Mouse (Mus musculus): ENCODE data around the gene Dhrs7. TPM values are rescaled to one million over a fixed set of nuclear protein-coding genes. Genes with fewer than 3 reads are reported as not detected.

The Dhrs7 gene
- polyA plus RNA-seq, 1 experiment from 2014 or later = 11.6 TPM

DNA sequence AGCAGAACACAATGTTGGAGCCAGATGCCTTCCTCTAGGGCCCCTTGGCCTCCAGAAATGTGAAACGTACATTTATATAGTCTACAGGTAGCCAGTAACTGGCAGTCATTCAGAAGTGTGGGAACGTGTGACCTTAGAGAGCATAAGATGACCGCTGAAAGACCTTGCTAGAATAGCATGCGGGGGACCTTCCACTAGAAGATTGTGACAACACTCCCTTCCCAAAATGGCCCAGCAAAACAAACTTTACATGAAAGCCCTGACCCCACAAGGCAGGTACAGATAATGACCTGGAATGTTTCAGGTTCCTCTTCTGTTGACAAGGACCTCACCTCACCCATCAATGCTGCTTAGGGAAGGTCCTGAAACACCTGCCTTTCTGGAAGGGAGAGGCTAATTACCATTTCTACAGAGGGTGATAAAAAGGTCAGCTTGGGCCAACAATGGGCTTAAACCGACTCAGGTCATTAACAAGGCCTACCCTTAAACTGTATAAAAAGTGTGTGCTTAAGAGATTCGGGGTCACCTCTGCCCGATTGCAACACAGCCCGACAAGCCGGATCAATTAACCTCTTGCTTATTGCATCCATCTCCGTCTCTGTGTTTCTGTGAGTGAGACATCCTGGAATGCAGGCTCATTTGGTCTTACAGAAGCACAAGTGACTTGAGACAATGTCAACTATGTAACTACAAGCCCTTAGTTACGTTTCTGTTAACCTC, 14.9 kb downstream of the Dhrs7 start, which contains the start of gene Gm4756:
Gene Gm4756 (minus strand): TSS at position 51 of the 720 bp plus-strand sequence.
- no peaks in the 10 kb centered on the region for H3K36me3 ChIP-seq
- no peak within 1 kb of the TSS for H3K9ac ChIP-seq
- 0 out of 2 replicates have a peak, but pooled peaks cover under 1% of the 10 kb centered on the region for H3K9me3 ChIP-seq
- H3K4me1 ChIP-seq (replicated peaks) = no peaks in the 10 kb centered on the region
- H3K4me2 ChIP-seq = no peak within 1 kb of the TSS
- ATAC-seq (ENCODE audit: low FRiP score) = no peak
- H3K27me3 ChIP-seq = no peaks in the 10 kb centered on the region
- 83% methylated on average over 11 of the region's 11 CpGs for WGBS
- H3K27ac ChIP-seq = no peak within 1 kb of the TSS
- H3K4me3 ChIP-seq = no peak within 1 kb of the TSS

- 93% methylated on average over 14 of the region's 14 CpGs for WGBS
- H3K4me3 ChIP-seq = no peak overlapping the region
- 0 out of 2 replicates have a peak, but pooled peaks cover 6% of the 10 kb centered on the region for H3K9me3 ChIP-seq
- ATAC-seq (ENCODE audit: low FRiP score) = no peak
- H3K27ac ChIP-seq = no peak overlapping the region
- no peak overlapping the region for H3K4me2 ChIP-seq
- no peaks in the 10 kb centered on the region for H3K36me3 ChIP-seq
- H3K9ac ChIP-seq = no peak overlapping the region
- H3K4me1 ChIP-seq (replicated peaks) = no peaks in the 10 kb centered on the region
- no peaks in the 10 kb centered on the region for H3K27me3 ChIP-seq
Observed at GRCm38 (mm10) chr12:72648921-72649320, 15.8 kb downstream of the Dhrs7 start.

DNA sequence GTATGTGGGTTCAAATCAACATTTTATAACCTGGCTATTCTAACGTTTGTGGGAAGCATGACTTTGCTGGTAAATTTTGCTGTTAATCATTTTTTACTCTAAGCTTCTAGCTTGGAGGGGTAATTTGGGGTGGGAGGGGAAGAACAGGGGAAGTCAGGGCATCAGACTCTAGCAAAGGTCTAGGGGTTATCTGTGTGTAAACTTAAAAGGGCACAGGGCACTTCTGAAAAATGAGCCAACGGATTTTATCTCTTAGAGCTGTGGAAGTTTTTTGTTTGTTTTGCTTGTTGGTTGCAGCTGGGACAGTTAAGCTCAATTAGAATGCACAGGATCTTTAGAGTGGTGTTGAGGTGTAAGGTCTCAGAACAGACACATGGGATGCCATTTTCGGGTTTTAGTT, 26.7 kb downstream of the Dhrs7 start:
- 83% methylated on average over 3 of the region's 3 CpGs for WGBS
- H3K4me2 ChIP-seq = no peak overlapping the region

DNA sequence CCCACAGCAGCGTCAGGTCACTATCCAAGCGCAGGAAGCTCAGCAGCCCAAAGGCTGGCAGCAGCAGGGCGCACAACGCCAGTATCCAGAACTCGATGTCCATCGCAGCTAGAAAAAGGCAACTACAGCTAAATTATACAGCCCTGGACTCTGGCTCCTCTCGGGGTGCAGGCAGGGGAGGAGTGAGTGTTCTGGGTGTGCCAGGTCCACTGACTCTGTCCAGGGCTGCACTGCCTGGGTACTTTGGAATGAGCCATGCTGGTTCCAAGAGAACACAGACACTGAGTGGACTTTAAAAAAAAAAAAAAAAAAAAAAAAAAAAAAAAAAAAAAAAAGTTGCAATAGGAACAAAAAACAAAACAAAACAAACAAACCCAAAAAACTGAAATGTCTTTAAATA, 36.0 kb downstream of the Dhrs7 start:
- Histone ChIP-seq H3K4me2 (no peak overlapping the region), H3K9ac (no peak overlapping the region), H3K4me3 (no peak overlapping the region), H3K27me3 (no peaks in the 10 kb centered on the region), H3K36me3 (no peaks in the 10 kb centered on the region), H3K9me3 (no peaks in the 10 kb centered on the region), H3K27ac (no peak overlapping the region), H3K4me1 (replicated peaks) (no peaks in the 10 kb centered on the region)
- WGBS = 95% methylated on average over 7 of the region's 7 CpGs
- ATAC-seq (ENCODE audit: low FRiP score) = no peak

More for the DNA sequence above, 26.7 kb downstream of the Dhrs7 start:
- no peak overlapping the region for H3K4me3 ChIP-seq
- no peak overlapping the region for H3K9ac ChIP-seq
- H3K9me3 ChIP-seq = peaks cover 18% of the 10 kb centered on the region
- no peaks in the 10 kb centered on the region for H3K36me3 ChIP-seq
- H3K27ac ChIP-seq = no peak overlapping the region
- ATAC-seq (ENCODE audit: low FRiP score) = no peak
- H3K4me1 ChIP-seq (replicated peaks) = no peaks in the 10 kb centered on the region
- H3K27me3 ChIP-seq = no peaks in the 10 kb centered on the region

DNA sequence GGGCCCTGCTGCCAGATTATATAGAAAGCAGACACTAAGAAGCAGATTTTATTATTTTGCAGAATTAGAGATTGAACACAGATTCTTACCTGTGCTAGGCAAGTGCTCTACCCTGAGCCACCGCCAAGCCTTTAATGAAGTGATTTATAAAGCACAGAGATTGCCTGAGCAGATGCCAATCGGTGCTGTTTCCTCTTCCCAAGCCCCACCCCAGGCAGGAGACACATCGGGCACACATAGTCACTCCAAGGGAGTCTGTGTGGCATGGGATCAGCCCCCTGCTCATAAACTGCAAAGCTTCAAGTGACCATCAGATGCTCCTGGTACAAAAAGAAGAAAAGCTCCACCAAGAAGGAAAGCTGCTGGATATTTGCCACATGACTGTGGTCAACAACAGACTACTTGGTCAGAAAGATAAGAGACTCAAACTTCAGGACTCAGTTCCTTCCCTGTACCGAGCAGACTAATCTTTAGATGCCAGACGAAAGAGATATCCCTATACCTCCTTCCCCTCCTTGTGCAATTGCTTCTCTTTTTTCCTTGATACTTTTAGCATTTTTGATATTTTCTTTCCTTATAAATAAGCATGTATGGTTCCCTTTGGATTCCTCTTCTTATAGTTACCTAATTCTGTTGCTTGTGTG, 41.7 kb downstream of the Dhrs7 start:
- Histone ChIP-seq H3K27ac (no peak overlapping the region), H3K9ac (no peak overlapping the region), H3K4me1 (replicated peaks) (no peaks in the 10 kb centered on the region), H3K4me3 (no peak overlapping the region), H3K27me3 (no peaks in the 10 kb centered on the region), H3K36me3 (no peaks in the 10 kb centered on the region), H3K4me2 (no peak overlapping the region), H3K9me3 (no peaks in the 10 kb centered on the region)
- 85% methylated on average over 5 of the region's 5 CpGs for WGBS
- ATAC-seq (ENCODE audit: low FRiP score) = no peak

- Histone ChIP-seq H3K4me3 (no peak overlapping the region), H3K27me3 (no peaks in the 10 kb centered on the region), H3K4me2 (no peak overlapping the region), H3K27ac (no peak overlapping the region), H3K4me1 (replicated peaks) (no peaks in the 10 kb centered on the region), H3K9me3 (no peaks in the 10 kb centered on the region), H3K9ac (no peak overlapping the region), H3K36me3 (no peaks in the 10 kb centered on the region)
- no peak for ATAC-seq (ENCODE audit: low FRiP score)
- WGBS = 72% methylated on average over 1 of the region's 1 CpGs
Observed at GRCm38 (mm10) chr12:72621441-72621840, 43.3 kb downstream of the Dhrs7 start.

DNA sequence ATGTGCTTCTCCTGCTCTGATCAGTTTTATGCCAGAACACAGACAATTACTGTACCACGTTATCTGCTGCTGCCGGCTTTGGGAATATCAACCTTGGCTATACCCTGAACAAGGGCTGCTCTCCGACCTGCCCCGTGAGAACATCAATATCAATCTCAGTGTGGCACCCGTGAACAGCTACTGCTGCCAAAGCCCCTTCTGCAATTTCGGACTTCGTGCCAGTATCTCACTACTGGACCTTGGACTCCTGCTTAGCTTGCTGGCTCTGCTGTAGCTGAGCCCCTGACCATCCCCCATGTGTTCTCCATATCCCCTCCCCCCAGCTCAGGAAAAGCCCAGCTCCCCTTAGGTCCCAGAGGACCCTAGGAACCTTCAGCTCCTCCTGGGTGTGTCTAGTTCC, 43.9 kb downstream of the Dhrs7 start:
- no peak overlapping the region for H3K9ac ChIP-seq
- no peak overlapping the region for H3K27ac ChIP-seq
- H3K4me2 ChIP-seq = no peak overlapping the region
- WGBS = 92% methylated on average over 7 of the region's 7 CpGs
- no peak for ATAC-seq (ENCODE audit: low FRiP score)
- no peaks in the 10 kb centered on the region for H3K27me3 ChIP-seq
- H3K4me1 ChIP-seq (replicated peaks) = no peaks in the 10 kb centered on the region
- H3K9me3 ChIP-seq = no peaks in the 10 kb centered on the region
- H3K36me3 ChIP-seq = no peaks in the 10 kb centered on the region
- no peak overlapping the region for H3K4me3 ChIP-seq

- no peak overlapping the region for H3K9ac ChIP-seq
- H3K4me3 ChIP-seq = no peak overlapping the region
- H3K27ac ChIP-seq = no peak overlapping the region
- no peaks in the 10 kb centered on the region for H3K36me3 ChIP-seq
- ATAC-seq (ENCODE audit: low FRiP score) = no peak
- H3K4me2 ChIP-seq = no peak overlapping the region
- no peaks in the 10 kb centered on the region for H3K27me3 ChIP-seq
- WGBS = 91% methylated on average over 3 of the region's 3 CpGs
- H3K9me3 ChIP-seq = no peaks in the 10 kb centered on the region
- H3K4me1 ChIP-seq (replicated peaks) = no peaks in the 10 kb centered on the region
Observed at GRCm38 (mm10) chr12:72612053-72612452, 52.7 kb downstream of the Dhrs7 start.

Other genes with a start within 250 kb of the Dhrs7 start
- 3.6 and 4.1 TPM in 2 replicates for gene Lrrc9, start 223.0 kb downstream of the Dhrs7 start, polyA plus RNA-seq (2015; fragmentation: Nextera tagmentation; extraction: Ambion mirVana)
- 19.0 and 20.0 TPM in 2 replicates for gene Pcnx4, start 128.5 kb downstream of the Dhrs7 start, polyA plus RNA-seq (2015; fragmentation: Nextera tagmentation; extraction: Ambion mirVana)
- not detected in 2 replicates for gene Gm4756, start 15.2 kb downstream of the Dhrs7 start, polyA plus RNA-seq (2015; fragmentation: Nextera tagmentation; extraction: Ambion mirVana)
- 60.2 and 63.8 TPM in 2 replicates for gene Ppm1a, start 92.5 kb upstream of the Dhrs7 start, polyA plus RNA-seq (2015; fragmentation: Nextera tagmentation; extraction: Ambion mirVana)

Measured in hindbrain, embryonic 13.5 days (tissue).